Mouse (Mus musculus) liver, adult 2 months (tissue): ENCODE measurements around the gene Tshz2.

Experiments
- CTCF ChIP-seq: fragments of 200-500 bp; IDR thresholded peaks from 2 replicates; pipeline ENCODE4 v1.5.1; 2011; ENCODE audit warnings: low read depth, low read length, control low read depth
- POLR2A ChIP-seq: fragments of 200-500 bp; IDR thresholded peaks from 2 replicates; pipeline ENCODE4 v1.6.1; 2011; ENCODE audit warnings: low read length, control low read depth; ENCODE audit not compliant: insufficient read depth; ENCODE audit errors: extremely low read depth

GRCm38 (mm10) chr2:169997276-169998049, 364.6 kb downstream of the Tshz2 start:
- TF ChIP-seq CTCF, result no peak
- no peak for TF ChIP-seq POLR2A
